Mouse (Mus musculus) brain, embryonic 14.5 days (tissue): Measurements from ENCODE around the gene Dach1.

Experiments used
- CTCF ChIP-seq: fragments of 200-500 bp; IDR thresholded peaks from 2 replicates; pipeline ENCODE4 v1.5.1; 2012; ENCODE audit warnings: inconsistent platforms, mild to moderate bottlenecking, moderate library complexity, borderline replicate concordance; ENCODE audit not compliant: insufficient read depth, insufficient read length; ENCODE audit errors: extremely low read depth
- POLR2A ChIP-seq: fragments of 200-500 bp; IDR thresholded peaks from 2 replicates; pipeline ENCODE4 v1.6.1; 2012; ENCODE audit warnings: mild to moderate bottlenecking, inconsistent platforms, borderline replicate concordance; ENCODE audit not compliant: poor library complexity, insufficient read depth, insufficient read length, severe bottlenecking; ENCODE audit errors: extremely low read depth

DNA sequence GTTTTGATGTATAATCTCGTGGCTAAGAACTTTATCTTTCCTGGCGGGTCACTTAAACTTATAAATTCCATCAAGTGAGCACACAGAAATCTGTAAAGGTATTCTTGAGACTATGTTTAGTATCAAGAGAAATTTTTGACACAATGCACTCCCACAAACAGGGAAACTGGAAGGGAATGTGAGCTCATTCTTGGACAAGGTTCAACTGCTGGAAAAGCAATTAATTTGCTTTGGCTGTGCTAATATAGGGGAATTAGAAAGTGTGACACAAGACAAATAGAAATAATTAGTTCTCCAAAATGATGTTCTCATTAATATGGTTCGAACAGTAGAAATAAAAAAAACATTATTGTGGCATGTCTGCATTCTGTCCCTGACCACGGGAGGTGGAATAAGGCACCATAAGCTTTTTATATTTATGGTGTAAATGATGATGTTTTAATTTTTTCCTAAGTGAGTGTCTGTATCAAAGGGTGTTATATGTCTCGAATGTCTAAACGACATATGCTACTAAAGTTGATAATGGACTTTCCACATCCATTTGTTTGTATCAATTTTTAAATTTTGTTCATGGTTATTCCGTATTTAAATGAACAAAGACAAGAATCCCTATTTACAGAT, 354.9 kb downstream of the Dach1 start:
- TF ChIP-seq POLR2A (no peak), CTCF (no peak)
